Mouse (Mus musculus) limb, embryonic 10.5 days (tissue): ENCODE data around the gene Gtf2h4. TPM values are rescaled to one million over a fixed set of nuclear protein-coding genes. Genes with fewer than 3 reads are reported as not detected.

Experiments
- DNase-seq: peaks from one replicate; pipeline ENCODE4 v3.0.0-alpha.2; 2017; ENCODE audit warnings: low spot score
- H3K27ac ChIP-seq: fragments of 300-500 bp; sonication (generic); 2 replicates; pipeline ENCODE4 v1.5.1; 2016; ENCODE audit warnings: mild to moderate bottlenecking
- H3K27me3 ChIP-seq: fragments of 300-500 bp; sonication (generic); 2 replicates; pipeline ENCODE4 v1.6.1; 2016; ENCODE audit warnings: low read depth, mild to moderate bottlenecking; ENCODE audit not compliant: poor library complexity, severe bottlenecking
- H3K36me3 ChIP-seq: fragments of 300-500 bp; sonication (generic); 2 replicates; pipeline ENCODE4 v1.6.1; 2016; ENCODE audit warnings: mild to moderate bottlenecking, moderate library complexity
- H3K4me1 ChIP-seq: fragments of 300-500 bp; sonication (generic); 2 replicates; pipeline ENCODE4 v1.6.1; 2016
- H3K4me3 ChIP-seq: fragments of 300-500 bp; sonication (generic); 2 replicates; pipeline ENCODE4 v1.5.1; 2016; ENCODE audit warnings: mild to moderate bottlenecking, moderate library complexity
- H3K9me3 ChIP-seq: fragments of 300-500 bp; sonication (generic); replicated peaks from 2 replicates; pipeline ENCODE4 v1.6.1; 2016; ENCODE audit warnings: mild to moderate bottlenecking
- WGBS: fragments of 180-500 bp; shearing (Covaris S2); methylation state at CpG from one replicate; pipeline ENCODE4 v1.1.7; 2016; 5-methylcytosine and 5-hydroxymethylcytosine counted together
- polyA plus RNA-seq: library from polyadenylated mRNA; unstranded; fragments of >200 nt; fragmentation: Nextera tagmentation; extraction: Ambion mirVana; gene quantifications from 2 replicates; pipeline ENCODE4 v1.2.1, GENCODE M21; 2016

Gene Gtf2h4
- polyA plus RNA-seq, 1 experiment from 2014 or later: 67.0 TPM

GRCm38 (mm10) chr17:35691811-35692210, 18.3 kb upstream of the Gtf2h4 start:
- Histone ChIP-seq H3K9me3 (no peaks in the 10 kb centered on the region), H3K27me3 (peaks cover 8% of the 10 kb centered on the region), H3K27ac (no peak overlapping the region), H3K4me1 (no peaks in the 10 kb centered on the region; the same call in 1 of the 2 replicates), H3K36me3 (peaks cover 67% of the 10 kb centered on the region), H3K4me3 (no peak overlapping the region)
- WGBS: 81% methylated on average over 4 of the region's 4 CpGs
- DNase-seq: no peak

- 92% methylated on average over 18 of the region's 18 CpGs for WGBS
- H3K36me3 ChIP-seq: peaks cover 77% of the 10 kb centered on the region
These were observed 16.6 kb upstream of the Gtf2h4 start for GRCm38 (mm10) chr17:35689936-35690645.

DNA sequence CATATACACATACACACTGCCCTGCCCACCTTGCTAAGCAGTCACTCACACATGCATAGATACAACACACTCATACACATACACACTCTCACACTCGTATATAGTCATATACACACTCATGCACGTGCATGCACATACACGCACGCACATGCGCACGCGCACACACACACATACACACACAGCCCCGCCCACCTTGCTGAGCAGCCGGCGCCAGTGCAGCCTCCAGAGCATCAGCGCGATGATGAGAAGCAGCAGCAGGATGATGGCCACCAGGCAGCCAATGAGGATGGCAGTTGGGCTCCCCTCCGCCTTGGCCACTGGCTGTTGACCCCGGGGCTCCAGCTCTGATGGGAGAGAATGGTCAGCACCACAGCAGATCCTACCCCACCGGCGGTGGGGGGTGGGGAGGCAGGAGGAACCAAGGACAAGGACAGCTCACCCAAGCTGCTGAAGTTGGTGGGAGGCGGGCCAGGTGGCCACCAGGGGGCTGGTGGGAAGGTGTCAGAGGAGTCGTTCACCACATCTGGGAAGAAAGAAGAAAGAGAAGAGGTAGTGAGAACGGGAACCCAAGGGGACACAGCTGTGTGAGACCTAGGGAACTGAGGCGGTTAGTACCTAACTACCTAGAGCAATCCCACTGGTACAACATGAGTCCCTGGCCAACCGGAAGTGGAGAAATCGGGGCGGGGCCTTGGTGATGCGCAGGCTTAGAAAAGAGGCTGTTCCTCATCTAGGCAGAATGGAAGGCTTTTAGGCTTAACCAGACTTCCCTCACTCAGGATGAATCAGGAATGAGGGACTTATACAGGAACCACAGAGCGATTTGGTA, 15.0 kb upstream of the Gtf2h4 start:
- H3K27ac ChIP-seq: no peak overlapping the region
- DNase-seq: no peak
- H3K36me3 ChIP-seq: peaks cover 87% of the 10 kb centered on the region
- peaks cover 4% of the 10 kb centered on the region; the same call in 1 of the 2 replicates for H3K4me1 ChIP-seq
- 83% methylated on average over 25 of the region's 25 CpGs for WGBS
- peaks cover 23% of the 10 kb centered on the region for H3K27me3 ChIP-seq
- H3K9me3 ChIP-seq: no peaks in the 10 kb centered on the region
- no peak overlapping the region for H3K4me3 ChIP-seq

More at GRCm38 (mm10) chr17:35689936-35690645, 16.6 kb upstream of the Gtf2h4 start:
- no peak for DNase-seq
- H3K4me1 ChIP-seq: peaks cover 4% of the 10 kb centered on the region; the same call in 1 of the 2 replicates
- no peaks in the 10 kb centered on the region for H3K9me3 ChIP-seq
- no peak overlapping the region for H3K4me3 ChIP-seq
- peaks cover 23% of the 10 kb centered on the region for H3K27me3 ChIP-seq
- no peak overlapping the region for H3K27ac ChIP-seq

DNA sequence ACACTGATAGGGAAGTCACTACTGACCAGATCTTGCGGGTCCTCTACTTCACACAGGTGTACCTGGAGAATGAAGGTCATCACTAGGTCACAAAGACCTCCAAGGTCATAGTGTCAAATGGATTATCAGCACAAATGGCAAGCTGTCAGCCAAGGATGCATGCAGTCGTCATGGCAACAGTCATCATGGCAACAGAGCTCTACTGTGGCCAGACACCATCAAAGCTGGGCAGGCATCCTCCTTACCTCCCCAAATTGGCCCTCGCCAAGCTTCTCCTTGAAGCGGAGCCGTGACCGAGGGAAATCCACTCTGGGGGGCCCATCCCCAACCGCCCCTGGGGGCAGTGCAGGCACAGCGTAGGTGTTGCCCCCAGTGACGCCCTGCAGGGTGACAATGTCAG, 11.5 kb upstream of the Gtf2h4 start:
- Histone ChIP-seq H3K27ac (no peak overlapping the region), H3K4me3 (no peak overlapping the region), H3K36me3 (peaks cover 76% of the 10 kb centered on the region), H3K9me3 (no peaks in the 10 kb centered on the region), H3K4me1 (peaks cover 4% of the 10 kb centered on the region; the same call in 1 of the 2 replicates), H3K27me3 (peaks cover 23% of the 10 kb centered on the region)
- WGBS: 76% methylated on average over 9 of the region's 9 CpGs
- no peak for DNase-seq

DNA sequence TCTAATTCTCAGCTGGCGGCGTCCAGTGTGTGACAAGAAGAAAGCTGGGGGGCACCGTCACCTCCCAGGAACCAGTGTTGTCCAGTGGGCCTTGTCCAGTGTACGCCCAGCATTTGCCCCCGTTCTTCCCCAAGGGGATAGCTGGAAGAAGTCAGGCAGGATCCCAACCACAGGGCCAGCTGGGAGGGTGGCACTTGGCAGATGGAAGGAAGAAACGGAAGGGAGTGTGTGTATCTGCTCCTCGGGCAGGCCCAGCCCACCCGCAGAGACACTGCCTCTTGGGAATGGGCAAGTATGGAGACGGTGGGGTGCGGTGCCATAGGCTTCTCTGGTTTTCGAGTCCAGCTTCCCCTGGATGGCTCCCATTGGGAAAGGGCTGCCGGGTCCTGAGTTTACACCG, 8.4 kb upstream of the Gtf2h4 start:
- Histone ChIP-seq H3K9me3 (no peaks in the 10 kb centered on the region), H3K36me3 (peaks cover 46% of the 10 kb centered on the region), H3K4me1 (peaks cover 4% of the 10 kb centered on the region; the same call in 1 of the 2 replicates), H3K27ac (no peak overlapping the region), H3K27me3 (peaks cover 18% of the 10 kb centered on the region), H3K4me3 (no peak overlapping the region)
- no peak for DNase-seq
- WGBS: 90% methylated on average over 13 of the region's 13 CpGs

- no peaks in the 10 kb centered on the region for H3K9me3 ChIP-seq
- 43% methylated on average over 6 of the region's 6 CpGs for WGBS
- no peak for DNase-seq
- H3K27ac ChIP-seq: no peak overlapping the region
- no peaks in the 10 kb centered on the region for H3K4me1 ChIP-seq
- no peak overlapping the region for H3K4me3 ChIP-seq
- H3K36me3 ChIP-seq: peaks cover 34% of the 10 kb centered on the region
- H3K27me3 ChIP-seq: peaks cover 4% of the 10 kb centered on the region
These were observed 7.1 kb upstream of the Gtf2h4 start for GRCm38 (mm10) chr17:35680591-35680990.

- no peaks in the 10 kb centered on the region for H3K27me3 ChIP-seq
- peak overlapping the region; percentile 86 for H3K4me3 ChIP-seq
- H3K4me1 ChIP-seq: peaks cover 18% of the 10 kb centered on the region
- no peak overlapping the region for H3K27ac ChIP-seq
- DNase-seq: no peak
- no peaks in the 10 kb centered on the region for H3K9me3 ChIP-seq
- H3K36me3 ChIP-seq: peaks cover 26% of the 10 kb centered on the region
- WGBS: 88% methylated on average over 6 of the region's 6 CpGs
These were observed 1.0 kb downstream of the Gtf2h4 start for GRCm38 (mm10) chr17:35672527-35672926.

DNA sequence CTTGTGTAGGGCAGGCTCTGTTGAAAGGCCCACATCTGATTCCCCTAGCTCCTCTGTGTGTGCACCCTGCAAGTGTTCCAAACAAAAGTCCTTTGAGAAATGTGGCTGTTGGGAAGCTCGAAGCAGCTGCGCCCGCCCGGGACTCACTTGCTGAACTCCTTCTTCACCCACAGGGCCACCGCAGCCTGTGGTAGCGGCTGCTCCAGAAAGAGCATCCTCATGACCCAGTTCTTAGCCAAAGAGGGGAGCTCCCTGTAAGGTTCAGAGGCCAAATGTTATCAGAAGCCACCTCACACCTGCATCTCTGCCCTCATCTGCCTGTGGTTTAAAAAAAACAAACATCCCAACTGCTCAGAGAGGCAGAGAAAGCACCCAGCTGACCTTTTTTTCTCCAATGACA, 1.7 kb downstream of the Gtf2h4 start:
- Histone ChIP-seq H3K9me3 (no peaks in the 10 kb centered on the region), H3K36me3 (peaks cover 26% of the 10 kb centered on the region), H3K4me1 (peaks cover 21% of the 10 kb centered on the region), H3K27me3 (no peaks in the 10 kb centered on the region), H3K4me3 (no peak overlapping the region), H3K27ac (no peak overlapping the region)
- no peak for DNase-seq
- 95% methylated on average over 6 of the region's 6 CpGs for WGBS

GRCm38 (mm10) chr17:35669731-35670130, 3.8 kb downstream of the Gtf2h4 start:
- peaks cover 30% of the 10 kb centered on the region for H3K4me1 ChIP-seq
- 95% methylated on average over 9 of the region's 9 CpGs for WGBS
- H3K27ac ChIP-seq: no peak overlapping the region
- no peaks in the 10 kb centered on the region for H3K27me3 ChIP-seq
- no peak for DNase-seq
- peaks cover 38% of the 10 kb centered on the region for H3K36me3 ChIP-seq
- no peak overlapping the region for H3K4me3 ChIP-seq
- H3K9me3 ChIP-seq: no peaks in the 10 kb centered on the region

- peak; percentile 98 for DNase-seq
- peak within 1 kb of the TSS; percentile 82 for H3K4me3 ChIP-seq
- no peaks in the 10 kb centered on the region for H3K9me3 ChIP-seq
- peaks cover 22% of the 10 kb centered on the region for H3K4me1 ChIP-seq
- H3K27ac ChIP-seq: peak within 1 kb of the TSS; percentile 95
- H3K27me3 ChIP-seq: no peaks in the 10 kb centered on the region
- peaks cover 58% of the 10 kb centered on the region for H3K36me3 ChIP-seq
- under 1% methylated on average over 61 of the region's 61 CpGs for WGBS
These were observed 6.0 kb downstream of the Gtf2h4 start, which contains the start of gene Vars2 for GRCm38 (mm10) chr17:35667334-35668065. Gene Vars2 (minus strand): TSS chr17:35667592.

GRCm38 (mm10) chr17:35666851-35667256, 6.7 kb downstream of the Gtf2h4 start:
- H3K9me3 ChIP-seq: no peaks in the 10 kb centered on the region
- peaks cover 20% of the 10 kb centered on the region for H3K4me1 ChIP-seq
- WGBS: 4% methylated on average over 13 of the region's 13 CpGs

GRCm38 (mm10) chr17:35665957-35666515, 7.5 kb downstream of the Gtf2h4 start:
- H3K4me1 ChIP-seq: peaks cover 20% of the 10 kb centered on the region
- H3K4me3 ChIP-seq: no peak overlapping the region
- peaks cover 66% of the 10 kb centered on the region for H3K36me3 ChIP-seq
- no peaks in the 10 kb centered on the region for H3K27me3 ChIP-seq
- H3K27ac ChIP-seq: peak overlapping the region; percentile 36
- H3K9me3 ChIP-seq: no peaks in the 10 kb centered on the region
- DNase-seq: no peak
- WGBS: 81% methylated on average over 17 of the region's 17 CpGs

More at GRCm38 (mm10) chr17:35666851-35667256, 6.7 kb downstream of the Gtf2h4 start:
- no peak for DNase-seq
- peak overlapping the region; percentile 95 for H3K27ac ChIP-seq
- peaks cover 61% of the 10 kb centered on the region for H3K36me3 ChIP-seq
- peak overlapping the region; percentile 82 for H3K4me3 ChIP-seq
- H3K27me3 ChIP-seq: no peaks in the 10 kb centered on the region
